Mouse (Mus musculus) lung, postnatal 25 days (tissue): ENCODE measurements around the gene Vmn1r205.
"Not testable (repeated sequence)": the region's sequence is repeated elsewhere in the genome, so short reads cannot be mapped to it uniquely, and the experiment has no call there.

Experiments
- DNase-seq: peaks from one replicate; pipeline ENCODE4 v3.0.0; 2022; ENCODE audit warnings: low spot score

Vmn1r205 gene

DNA sequence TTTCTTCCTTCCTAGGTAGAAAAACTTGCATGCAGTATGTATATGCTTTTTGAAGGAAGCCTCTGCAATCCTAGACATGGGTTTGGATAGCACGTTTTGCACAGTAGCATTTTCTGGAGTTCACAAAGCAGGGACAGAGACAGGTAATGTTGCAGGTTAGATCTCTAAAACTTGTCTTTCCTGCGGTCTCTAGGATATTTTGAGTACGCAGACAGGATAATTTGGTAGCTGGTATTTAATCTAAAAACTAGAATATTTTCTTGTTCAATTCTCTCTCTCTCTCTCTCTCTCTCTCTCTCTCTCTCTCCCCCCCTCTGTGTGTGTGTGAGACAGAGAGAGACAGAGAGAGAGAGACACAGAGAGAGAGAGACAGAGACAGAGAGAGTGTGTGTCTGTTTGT lies at the start of gene Vmn1r205:
Vmn1r205 (minus strand) TSS at position 101 of the 400 bp plus-strand sequence.
- no peak for DNase-seq

DNA sequence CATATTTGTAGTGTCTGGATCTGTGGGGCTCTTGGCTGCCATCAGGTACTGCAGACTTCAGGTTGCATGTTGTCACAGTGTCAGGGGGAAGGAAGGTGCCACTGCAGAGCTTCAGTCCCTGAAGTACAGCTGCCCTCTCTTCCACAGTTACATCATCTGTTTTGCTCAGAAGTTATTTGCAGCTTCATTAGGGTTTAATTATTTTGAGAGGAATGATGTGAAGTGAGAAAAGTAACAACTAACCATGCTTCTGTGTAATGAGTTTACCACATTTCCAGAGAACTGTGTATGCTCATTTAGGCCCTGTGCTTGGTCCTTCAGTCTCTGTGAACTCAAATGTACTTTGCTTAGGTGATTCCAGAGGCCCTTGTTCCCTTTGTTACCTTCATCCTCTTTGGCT lies 31.4 kb upstream of the Vmn1r205 start, which contains the start of gene Vmn1r206:
Vmn1r206 (minus strand) TSS at position 101 of the 400 bp plus-strand sequence.
- not testable (repeated sequence) for DNase-seq

DNA sequence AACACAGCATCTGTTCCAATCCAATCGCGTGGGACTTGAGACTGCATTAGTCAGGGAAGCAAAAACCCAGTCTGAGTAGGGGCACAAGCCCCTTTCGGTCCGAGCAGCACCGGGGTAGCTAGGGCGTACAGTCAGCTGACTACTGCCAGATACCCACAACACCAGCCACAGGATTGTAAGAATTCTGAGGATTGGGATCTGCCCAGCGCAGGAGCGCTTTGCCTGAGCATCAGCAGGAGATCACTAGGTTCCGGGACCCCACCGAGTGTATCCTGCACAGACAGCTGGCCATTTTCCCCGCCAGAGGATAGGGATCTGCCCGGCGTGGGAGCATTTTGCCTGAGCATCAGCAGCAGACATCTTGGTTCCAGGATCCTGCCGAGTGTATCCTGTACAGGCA lies 9.5 kb downstream of the Vmn1r205 start:
- DNase-seq = not testable (repeated sequence)

DNA sequence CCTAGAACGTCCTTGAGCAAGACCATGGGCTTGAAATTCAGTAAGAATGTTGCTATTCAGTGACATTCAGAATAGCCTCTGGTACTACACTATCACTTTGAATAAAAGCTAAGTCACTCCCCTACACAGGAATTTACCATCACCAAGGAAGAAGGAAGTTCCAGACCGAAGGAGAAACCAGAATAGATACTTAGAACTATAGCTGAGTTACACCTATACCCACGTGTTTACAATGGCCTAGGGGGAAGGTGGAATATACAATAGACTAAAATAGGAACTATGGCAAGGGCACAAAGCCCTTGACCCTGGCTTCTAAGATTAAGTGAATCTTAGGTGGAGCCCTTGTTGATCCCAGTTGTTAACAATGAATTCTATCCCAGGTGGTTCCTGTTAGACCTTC lies 17.9 kb downstream of the Vmn1r205 start:
- DNase-seq = not testable (repeated sequence)

DNA sequence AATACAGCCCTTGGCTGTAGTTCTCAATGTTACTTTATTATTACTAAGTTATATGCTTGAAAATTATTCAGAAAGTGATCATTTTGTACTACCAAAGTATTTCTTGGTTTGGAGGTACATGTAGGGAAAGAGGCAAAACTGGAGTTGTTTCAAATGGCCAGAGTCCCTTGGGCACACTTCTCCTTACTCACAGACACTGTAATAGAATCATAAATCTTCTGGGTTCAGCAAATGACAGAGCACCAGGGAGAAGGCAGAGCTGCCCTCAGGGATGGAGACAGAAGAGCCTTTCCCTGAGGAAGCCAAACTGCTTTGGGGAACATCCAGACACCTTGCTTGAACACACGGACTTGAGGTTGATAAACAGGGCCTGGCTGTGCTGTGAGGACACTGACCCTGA lies 39.9 kb downstream of the Vmn1r205 start, which contains the start of gene Vmn1r204:
Vmn1r204 (plus strand) TSS at position 301 of the 400 bp plus-strand sequence.
- DNase-seq = not testable (repeated sequence)
